Mouse (Mus musculus): ENCODE results near the gene Doxl2.

Doxl2 gene

DNA sequence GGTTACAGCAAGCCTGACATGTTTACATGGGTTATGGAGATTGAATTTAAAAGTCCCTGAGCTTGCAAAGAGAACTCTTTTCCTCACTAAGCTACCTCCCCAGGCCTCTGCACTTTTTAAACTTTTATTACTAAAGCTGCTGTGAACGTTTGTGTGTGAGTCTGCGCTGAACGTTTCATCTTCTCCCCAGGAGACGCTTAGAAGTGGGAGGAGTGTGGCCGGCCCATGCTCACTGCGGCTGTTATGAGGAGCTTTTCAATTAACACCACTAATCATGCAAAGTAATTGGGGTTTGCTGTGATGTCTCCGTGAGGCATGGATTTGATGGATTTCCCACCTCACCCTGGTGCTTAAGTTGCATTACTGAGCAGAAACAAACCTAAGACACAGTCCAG is 34.4 kb downstream of the Doxl2 start:
- no peak for DNase-seq (ENCODE audit: low spot score in 2 of 2)

DNA sequence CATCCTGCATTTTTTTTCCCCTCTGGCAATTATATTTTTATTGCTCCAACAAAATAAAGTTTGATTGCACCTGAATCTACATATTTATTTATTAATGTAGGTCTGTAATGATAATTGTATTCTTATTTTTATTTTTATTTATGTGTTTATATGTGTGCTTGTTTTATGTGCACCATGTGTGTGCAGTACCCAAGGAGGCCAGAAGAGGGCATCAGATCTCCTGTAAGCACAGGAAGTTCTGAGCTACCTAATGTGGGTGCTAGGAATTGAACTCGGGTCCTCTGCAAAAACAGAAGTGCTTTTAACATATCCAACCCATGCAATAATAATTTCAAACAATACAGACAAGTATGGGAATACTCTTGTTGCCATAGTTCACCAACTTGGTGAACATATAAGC is 34.9 kb downstream of the Doxl2 start:
- DNase-seq (ENCODE audit: low spot score in 2 of 2): no peak

DNA sequence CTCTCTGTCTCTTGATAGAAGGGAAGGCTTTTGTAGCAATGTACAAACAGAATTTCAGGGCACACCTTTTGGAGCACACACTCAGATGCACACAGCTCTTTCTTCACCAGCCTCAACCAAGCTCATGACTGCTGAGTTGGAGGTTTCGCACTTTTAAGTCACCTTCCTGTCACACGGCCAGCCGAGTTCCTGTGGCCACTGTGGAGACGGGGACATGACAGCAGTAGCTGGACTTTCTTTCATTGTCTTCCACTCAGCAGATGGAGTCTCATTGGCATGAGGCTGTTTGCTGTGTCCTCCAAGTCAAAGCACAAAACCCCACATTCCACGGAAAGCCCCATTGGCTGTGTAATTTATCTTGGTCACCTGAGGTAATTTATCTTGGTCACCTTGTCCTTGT is 36.4 kb downstream of the Doxl2 start:
- DNase-seq (ENCODE audit: low spot score in 2 of 2): no peak

DNA sequence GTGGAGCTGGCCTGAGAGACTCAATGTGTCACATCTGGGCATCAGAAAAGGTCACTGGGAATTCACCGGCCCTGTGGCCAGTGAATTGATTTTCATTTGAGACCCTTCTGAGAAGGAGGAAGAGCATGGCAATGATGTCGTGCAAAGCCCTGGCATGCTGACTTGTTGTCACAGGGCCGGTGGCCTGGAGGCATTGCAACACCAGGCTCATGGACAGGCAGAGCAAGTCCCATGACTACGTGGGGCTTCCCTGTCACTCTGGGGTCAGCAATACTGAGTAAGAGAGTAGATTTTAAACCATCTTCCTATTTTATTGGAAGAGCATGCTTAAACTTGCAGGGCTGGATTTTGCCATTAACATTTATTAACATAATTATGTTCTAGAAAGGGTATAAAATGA is 38.3 kb downstream of the Doxl2 start:
- no peak for DNase-seq (ENCODE audit: low spot score in 2 of 2)

DNA sequence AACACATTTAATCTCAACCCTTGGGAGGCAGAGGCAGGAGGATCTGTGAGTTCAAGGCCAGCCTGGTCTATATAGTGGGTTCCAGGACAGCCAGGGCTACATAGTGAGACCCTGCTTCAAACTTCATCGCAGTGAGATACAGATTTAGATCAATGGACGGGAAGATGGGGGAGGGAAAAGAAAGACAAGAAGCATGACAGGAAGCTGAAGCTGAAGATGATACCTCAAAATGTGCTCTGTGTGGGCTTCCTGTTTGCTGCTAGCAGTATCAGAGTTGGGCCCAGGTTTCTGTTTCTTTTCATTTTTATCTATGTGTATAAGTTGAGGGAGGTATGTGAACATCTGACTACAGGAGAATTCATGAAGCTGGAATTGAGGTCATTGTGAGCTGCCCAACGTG is 38.7 kb downstream of the Doxl2 start:
- DNase-seq (ENCODE audit: low spot score in 2 of 2): no peak

DNA sequence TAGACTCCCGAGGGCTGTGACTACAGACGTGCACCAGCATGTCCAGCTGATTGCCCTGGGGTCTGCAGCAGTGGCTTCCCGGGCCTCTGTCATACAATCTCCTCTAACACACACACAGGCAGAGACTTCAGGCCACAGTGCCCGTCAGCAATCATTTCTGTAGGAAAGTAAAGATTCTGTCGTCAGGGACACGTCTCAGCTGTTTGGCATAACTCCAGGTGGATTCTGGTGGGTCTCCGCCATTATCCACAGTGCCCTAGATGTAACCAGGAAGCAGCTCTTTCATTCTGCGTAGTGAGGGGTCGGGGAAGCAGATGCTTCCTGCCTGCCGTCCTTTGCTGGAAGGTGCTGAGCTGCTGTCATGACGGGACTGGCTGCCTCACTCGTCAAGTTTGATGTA is 42.4 kb downstream of the Doxl2 start:
- no peak for DNase-seq (ENCODE audit: low spot score in 2 of 2)

DNA sequence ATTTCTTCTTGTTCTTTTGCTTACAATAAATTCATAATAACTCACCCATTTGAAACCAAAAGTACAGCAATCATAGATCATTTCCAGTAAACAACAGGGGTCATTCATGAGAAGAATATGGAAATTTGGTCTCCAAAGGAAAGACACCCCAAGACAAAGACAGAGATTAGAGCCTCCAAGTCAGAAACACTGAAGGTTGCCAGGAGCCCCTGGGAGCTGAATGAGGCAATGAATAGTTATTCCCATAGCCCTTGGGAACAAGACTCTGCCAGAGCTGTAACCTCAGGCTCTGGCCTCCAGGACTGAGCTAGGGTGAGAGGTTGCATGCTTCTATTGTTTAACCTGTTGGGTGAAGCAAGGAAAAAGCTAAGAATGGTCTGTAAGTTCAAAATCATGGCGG is 44.6 kb downstream of the Doxl2 start:
- DNase-seq (ENCODE audit: low spot score in 2 of 2): no peak

DNA sequence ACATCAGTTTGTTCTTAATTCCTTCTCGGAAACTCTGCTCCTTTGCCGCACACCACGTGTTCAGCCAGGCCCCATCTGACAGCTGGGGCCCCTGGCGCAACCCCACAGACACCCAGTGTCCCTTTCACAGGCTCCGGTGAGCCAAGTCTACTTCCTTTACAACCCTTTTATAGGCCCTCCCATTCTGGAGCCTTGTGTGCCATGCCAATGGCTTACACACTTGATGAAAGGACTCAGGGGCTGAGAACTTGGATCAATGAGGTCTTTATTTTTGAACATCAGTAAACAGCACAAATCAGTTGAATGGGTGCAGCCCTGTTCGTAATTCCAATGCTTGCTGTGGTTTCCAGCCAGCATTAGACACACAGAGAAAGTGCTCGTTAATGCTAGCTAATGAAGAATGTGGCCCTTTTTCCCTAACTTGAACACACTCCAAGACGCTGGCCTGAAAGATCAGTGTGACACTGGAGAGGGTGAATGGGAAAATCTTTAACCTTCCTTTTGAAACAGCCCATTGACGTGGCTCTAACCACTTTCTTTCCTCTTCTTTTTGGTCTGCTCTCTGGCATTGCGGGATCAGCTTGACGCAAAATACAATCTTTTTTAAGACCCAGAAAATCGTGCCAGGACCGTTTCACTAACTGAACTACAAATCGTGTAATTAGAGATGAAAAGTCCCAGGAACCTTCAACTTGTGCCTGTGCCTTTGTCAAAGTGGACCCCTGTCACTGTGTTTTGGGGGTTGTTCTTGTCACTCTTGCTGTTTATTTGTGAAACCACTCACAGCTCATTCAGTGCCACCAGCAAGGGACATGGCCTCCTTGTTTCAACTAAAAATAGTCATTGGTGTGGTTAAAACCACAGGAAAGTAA is 46.6 kb downstream of the Doxl2 start:
- peak; percentile 36 to 41 for DNase-seq (ENCODE audit: low spot score in 2 of 2)

DNA sequence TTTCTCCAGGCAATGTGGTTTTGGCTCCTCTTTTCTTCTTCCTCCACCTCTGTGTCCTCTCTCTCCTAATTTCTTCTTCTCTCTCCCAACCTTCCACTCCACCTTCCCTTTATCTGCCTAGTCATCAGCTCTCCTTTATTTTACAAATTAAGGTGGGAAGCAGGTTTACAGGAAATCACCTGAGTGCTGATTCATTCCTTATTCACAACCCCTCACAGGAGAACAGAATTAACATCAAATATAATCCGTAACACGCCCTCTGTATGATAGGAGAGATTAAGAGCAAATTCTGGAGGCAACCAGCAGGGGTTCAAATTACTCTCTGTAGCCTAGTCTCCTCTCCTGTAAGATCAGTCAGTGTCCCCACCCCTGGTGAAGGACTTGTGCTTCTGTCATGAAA is 47.6 kb downstream of the Doxl2 start:
- no peak for DNase-seq (ENCODE audit: low spot score in 2 of 2)

DNA sequence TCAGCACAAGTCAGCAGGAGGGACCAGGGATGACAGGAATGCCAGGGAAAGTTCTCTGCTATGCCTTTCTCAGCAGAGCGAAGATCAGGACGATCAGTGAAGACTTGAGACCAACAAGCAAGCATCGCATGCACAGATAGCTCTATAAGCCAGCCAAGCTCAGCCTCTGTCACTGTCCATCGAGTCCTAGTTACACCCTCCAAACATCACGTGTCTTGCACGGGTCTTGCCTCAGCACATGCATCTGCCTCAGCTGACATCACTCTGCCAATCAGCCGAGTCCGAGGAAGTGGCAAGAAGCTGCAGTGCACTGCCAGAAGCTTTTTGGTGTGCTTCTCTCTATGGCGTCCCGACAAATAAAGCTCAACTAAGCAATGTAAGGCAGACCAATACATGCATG is 48.6 kb downstream of the Doxl2 start:
- no peak for DNase-seq (ENCODE audit: low spot score in 2 of 2)

DNA sequence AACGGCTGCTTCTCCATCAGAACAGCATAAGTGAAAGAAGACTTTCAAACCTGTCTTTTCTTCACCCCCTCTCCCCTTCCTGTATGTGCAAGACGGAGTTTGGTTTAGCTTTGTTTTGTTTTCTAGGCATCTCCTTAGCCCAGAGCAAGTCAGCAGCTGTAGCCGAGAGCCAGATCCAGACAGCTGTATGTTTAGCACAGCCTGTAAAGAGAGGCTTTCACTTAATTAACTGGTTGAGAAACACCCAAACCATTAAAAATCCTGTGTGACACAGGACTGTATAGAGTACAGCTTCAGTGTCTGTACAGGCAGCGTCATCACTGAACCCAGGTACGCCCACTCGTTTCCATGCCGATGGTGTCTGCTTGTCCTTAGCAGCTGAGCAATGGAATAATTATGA is 50.5 kb downstream of the Doxl2 start:
- no peak for DNase-seq (ENCODE audit: low spot score in 2 of 2)

DNA sequence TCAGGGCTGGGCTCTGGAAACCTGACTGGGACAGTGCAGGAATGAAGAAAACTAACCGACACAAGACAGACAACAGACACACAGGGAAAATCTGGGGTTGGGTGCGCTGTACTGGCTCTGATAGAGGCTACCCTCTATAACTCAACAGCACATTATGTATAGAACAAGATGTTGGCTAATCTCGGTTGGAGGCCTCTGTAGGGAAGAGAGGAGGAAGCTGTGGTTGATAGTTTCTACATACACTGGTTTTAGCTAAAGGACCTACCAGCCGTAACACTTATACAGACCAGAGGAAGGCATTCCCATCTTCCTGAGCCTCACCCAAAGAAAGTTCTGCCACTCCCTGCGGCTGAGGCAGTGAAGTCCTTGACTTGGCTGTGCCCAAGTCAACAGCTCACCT is 51.7 kb downstream of the Doxl2 start:
- no peak for DNase-seq (ENCODE audit: low spot score in 2 of 2)

DNA sequence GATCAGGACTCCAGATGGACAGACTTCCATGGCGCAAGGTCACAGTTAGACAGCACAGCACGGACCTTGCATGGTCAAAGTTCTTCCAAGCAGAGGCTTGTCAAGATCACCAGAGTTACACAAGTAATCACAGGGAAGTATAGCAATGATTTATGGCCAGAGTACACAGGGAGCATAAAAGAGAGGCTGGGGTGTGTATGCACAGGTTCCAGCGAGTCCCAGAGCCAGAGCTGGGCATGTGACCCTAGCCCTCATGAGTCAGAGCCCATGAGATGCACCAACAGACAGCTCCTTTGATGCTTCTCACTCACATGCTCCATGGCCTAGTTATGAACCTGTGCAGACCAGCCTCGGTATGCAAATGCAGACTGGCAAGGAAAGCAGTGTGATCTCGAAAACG is 53.3 kb downstream of the Doxl2 start:
- no peak for DNase-seq (ENCODE audit: low spot score in 2 of 2)

Data from right cerebral cortex, adult 2 months (tissue).